Mouse (Mus musculus): ENCODE data around the gene Serpinf1. TPM values are rescaled to one million over a fixed set of nuclear protein-coding genes. Genes with fewer than 3 reads are reported as not detected.

The Serpinf1 gene
- polyA plus RNA-seq, 1 experiment: 334 TPM

DNA sequence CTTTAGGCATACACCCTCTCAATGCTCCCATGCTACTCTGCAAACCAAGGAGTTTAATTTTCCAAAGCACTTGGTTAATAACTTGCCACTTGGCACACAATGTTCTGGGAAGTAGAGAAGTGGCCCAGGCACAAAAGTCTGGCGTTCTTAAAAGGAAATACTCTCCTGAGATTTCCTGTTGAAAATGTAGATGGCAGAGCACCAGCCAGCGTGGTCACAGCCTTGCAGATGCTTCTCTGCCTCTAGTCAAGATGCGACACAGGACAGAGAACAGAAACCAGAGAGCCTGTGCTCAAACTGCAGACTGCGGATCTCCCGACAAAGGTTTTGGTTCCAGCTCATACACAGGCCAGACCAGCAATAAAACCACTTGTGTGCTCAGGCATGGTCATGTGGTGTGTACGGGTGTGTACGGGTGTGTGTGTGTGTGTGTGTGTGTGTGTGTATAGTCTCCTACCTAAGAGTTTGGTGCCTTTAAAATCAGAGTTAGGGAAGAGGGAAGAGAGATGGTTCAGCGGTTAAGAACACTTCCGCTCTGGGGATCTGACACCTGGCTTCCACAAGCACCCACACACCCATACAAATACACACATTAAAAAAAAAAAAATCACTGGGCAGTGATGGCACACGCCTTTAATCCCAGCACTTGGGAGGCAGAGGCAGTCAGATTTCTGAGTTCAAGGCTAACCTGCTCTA is 32.7 kb upstream of the Serpinf1 start:
- DNase-seq (ENCODE audit: low read depth): no peak

- no peak for DNase-seq (ENCODE audit: low read depth)
These were observed 31.8 kb upstream of the Serpinf1 start, which contains the start of gene Wdr81 for GRCm38 (mm10) chr11:75453991-75454930. Gene Wdr81 (minus strand): TSS chr11:75454717.

GRCm38 (mm10) chr11:75452812-75453557 is 30.5 kb upstream of the Serpinf1 start:
- no peak for DNase-seq (ENCODE audit: low read depth)

GRCm38 (mm10) chr11:75452081-75452480 is 29.6 kb upstream of the Serpinf1 start:
- DNase-seq (ENCODE audit: low read depth): no peak

- no peak for DNase-seq (ENCODE audit: low read depth)
These were observed 28.4 kb upstream of the Serpinf1 start for GRCm38 (mm10) chr11:75450936-75451335.

DNA sequence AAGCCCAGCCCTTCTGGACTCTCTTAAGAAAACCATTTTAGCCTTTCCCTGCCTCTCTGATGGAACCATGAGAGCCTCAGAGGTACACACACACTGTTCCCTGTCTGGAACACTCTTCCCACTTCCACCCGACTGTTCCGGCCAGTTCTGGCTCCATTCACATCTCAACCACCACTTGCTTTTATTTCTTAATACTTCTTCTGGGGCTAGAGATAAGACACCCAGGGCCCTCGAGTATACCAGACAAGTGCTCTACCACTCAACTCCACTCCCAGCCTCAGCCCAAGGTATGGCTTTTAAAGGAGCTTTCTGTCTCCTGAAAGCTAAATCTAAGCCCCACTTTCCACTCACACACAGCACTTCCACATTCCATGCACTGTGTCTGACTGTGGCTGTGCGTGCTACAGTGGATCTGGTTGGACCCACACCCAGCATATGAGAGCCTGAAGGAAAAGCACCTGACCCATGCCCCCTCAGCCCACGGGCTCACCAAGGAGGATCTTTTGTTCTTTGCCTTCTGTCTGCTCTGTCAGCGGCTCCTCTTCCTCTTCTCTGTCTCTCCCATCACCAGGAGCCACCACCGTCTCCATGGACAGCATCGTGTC is 27.9 kb upstream of the Serpinf1 start:
- DNase-seq (ENCODE audit: low read depth): no peak

GRCm38 (mm10) chr11:75449695-75450094 is 27.2 kb upstream of the Serpinf1 start:
- no peak for DNase-seq (ENCODE audit: low read depth)

DNA sequence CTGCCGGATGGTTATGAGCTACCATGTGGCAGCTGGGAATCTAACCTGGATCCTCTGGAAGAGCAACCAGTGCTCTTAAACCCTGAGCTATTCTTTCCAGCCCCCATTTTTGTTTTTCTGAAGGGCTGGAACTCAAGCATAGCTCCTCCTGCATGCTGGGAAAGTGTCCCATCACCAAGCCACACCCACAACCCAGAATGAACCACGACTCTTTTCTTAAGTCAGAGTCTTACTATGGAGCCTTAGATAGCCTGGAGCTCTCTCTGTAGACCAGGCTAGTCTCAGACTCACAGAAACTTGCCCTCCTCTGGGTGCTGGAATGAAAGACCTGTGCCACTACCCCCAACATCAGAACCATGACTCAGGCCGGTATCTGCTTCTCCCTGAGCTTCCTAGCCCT is 26.1 kb upstream of the Serpinf1 start:
- DNase-seq (ENCODE audit: low read depth): no peak

DNA sequence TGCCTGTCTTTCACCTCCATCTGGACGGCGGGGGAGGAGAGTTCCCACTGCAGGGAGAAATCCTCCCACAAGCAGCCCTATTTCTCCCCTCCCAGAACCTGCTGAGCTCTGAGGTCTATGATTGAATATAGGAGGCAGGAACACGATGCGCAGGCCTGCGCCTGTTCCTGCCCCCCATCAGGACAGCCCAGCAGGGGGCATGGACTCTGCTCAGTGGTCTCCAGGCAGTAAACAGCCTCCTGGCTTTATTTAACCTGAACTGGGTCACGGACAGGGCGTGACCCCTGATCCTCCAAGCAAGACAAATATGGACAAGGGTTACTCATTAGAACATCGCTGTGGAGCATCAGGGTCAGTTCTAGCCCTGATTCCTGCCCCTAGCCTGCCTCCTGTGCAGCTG is 21.2 kb upstream of the Serpinf1 start:
- DNase-seq (ENCODE audit: low read depth): no peak

DNA sequence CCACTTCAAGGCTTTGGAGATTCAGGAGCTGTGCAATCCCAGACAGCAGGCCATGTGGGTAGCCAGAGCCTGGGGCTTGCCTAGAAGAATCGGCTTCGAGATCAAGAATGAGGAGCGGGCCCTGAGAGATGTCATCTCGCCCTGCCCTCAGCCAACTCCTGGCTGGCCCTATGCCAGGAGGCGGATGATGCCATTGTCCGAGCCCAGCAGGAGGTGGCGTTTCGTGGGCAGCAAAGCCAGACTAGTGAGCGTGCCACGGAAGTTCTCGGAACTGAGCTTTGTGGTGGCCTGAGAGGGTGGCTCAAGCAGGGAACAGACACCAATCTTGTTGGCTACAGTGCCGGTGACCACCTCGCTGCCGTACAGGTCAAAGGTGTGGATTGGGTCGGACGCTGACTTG is 19.1 kb upstream of the Serpinf1 start:
- DNase-seq (ENCODE audit: low read depth): no peak

DNA sequence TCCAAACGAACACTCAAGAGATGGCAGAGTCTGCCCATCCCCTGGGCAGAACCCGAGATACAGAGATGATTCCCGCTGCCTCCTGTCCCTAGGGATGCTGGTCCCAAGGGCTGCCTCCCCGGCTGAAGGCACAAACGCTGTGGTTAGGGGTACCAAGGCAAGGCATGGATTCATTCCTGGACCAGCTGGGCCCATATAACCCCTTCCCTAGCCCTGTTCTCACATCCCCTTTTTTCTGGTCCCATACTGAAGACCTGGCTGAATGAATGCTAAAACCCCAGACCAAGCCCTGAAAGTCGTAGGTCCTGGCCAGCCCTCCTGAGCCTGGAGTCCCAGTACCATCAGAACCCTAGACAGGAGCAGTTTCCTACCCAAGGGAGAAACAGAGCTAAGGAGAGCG is 18.5 kb upstream of the Serpinf1 start:
- no peak for DNase-seq (ENCODE audit: low read depth)

GRCm38 (mm10) chr11:75439951-75440350 is 17.4 kb upstream of the Serpinf1 start:
- DNase-seq (ENCODE audit: low read depth): no peak

DNA sequence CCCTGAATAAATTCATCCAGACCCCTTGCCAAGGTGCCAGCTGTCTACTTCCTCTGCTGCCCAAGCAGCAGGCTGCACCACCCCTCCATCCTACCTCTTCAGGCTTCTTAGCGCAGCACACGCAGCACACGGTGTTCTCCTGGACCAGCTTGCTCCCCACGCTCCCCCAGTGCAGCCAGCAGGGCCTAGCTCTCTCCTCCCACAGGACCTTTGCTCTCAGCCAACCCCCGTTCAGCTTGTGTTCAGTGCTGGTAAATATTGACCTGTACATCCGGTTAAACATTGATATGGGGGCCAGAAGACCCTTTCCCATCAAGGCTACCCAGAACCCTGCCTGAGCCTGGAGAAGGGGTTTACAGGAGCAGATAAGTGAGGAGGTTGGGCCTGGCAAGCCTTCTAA is 16.9 kb upstream of the Serpinf1 start, which contains the start of gene Serpinf2:
TSS of gene Serpinf2 (minus strand) at position 229 of the 400 bp plus-strand sequence.
- DNase-seq (ENCODE audit: low read depth): no peak

GRCm38 (mm10) chr11:75438804-75439203 is 16.3 kb upstream of the Serpinf1 start:
- no peak for DNase-seq (ENCODE audit: low read depth)

- DNase-seq (ENCODE audit: low read depth): no peak
These were observed 15.7 kb upstream of the Serpinf1 start for GRCm38 (mm10) chr11:75438194-75438593.

DNA sequence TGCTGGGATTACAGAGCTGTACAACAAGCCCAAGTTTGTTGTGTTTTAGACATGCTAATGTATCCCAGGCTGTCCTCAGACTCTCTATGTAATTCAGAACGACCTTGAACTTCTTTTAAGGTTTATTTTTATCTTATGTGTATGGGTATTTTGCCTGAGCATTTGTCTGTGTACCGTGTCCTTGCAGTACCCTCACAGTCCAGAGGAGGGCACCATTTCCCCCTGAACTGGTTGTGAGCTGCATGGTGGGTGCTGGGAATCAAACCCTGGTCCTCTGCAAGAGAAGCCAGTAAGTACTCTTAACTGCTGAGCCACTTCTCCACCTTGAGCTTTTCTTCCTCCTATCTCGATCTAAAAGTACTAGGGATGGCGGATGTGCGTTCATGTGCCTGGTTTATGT is 11.6 kb upstream of the Serpinf1 start:
- DNase-seq (ENCODE audit: low read depth): no peak

GRCm38 (mm10) chr11:75431307-75431706 is 8.8 kb upstream of the Serpinf1 start:
- no peak for DNase-seq (ENCODE audit: low read depth)

- no peak for DNase-seq (ENCODE audit: low read depth)
These were observed 6.7 kb upstream of the Serpinf1 start for GRCm38 (mm10) chr11:75429019-75429705.

- DNase-seq (ENCODE audit: low read depth): no peak
These were observed 2.0 kb upstream of the Serpinf1 start for GRCm38 (mm10) chr11:75424459-75424858.

DNA sequence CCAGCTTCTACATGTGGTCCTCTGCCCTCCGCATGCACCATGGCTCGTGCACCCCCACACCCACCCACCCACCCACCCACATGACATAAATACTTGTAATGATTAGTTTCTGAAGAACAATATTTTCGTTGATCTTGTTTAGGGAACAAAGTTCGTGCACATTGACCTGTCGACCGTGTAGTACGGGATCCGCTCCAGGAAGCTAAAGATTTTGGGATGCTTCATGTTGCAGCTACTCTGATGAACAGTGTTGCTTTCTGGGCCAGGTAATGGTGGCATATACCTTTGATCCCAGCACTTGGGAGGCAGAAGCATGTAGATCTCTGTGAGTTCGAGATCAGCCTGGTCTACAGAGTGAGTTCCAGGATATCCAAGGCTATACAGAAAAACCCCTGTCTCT is 1.5 kb upstream of the Serpinf1 start:
- no peak for DNase-seq (ENCODE audit: low read depth)

DNA sequence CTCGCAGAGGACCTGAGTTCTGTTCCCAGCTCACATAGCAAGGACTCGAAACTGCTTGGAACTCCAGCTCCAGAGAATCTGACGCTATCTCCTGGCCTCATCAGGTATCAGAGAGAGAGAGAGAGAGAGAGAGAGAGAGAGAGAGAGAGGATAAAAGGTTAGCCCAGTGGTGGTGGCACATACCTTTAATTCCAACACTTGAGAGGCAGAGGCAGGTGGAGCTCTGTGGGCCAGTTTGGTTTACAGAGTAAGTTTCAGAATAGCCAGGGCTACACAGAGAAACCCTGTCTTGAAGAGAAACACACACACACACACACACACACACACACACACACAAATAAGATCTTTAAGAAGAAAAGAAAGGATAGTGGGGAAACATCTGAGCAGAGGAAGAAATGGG is 590 bp upstream of the Serpinf1 start:
- no peak for DNase-seq (ENCODE audit: low read depth)
